Mouse (Mus musculus) forebrain, postnatal 0 days (tissue): ENCODE measurements around the gene Bcl2l1. TPM values are rescaled to one million over a fixed set of nuclear protein-coding genes. Genes with fewer than 3 reads are reported as not detected.

Experiments used
- ATAC-seq: fragments of 200-750 bp; cut with Nextera tagmentation; 2 replicates; pipeline ENCODE4 v1.8.0; 2017; ENCODE audit warnings: mild to moderate bottlenecking, moderate library complexity
- DNase-seq: peaks from one replicate; pipeline ENCODE4 v3.0.0-alpha.2; 2015
- H3K27ac ChIP-seq: fragments of 300-500 bp; sonication (generic); 2 replicates; pipeline ENCODE4 v1.5.1; 2014; ENCODE audit warnings: low read depth, mild to moderate bottlenecking, antibody characterized with exemption, low read length, moderate library complexity, mixed read lengths
- H3K27me3 ChIP-seq: fragments of 300-500 bp; sonication (generic); 2 replicates; pipeline ENCODE4 v1.6.1; 2014; ENCODE audit warnings: mild to moderate bottlenecking, low read length, mixed read lengths; ENCODE audit not compliant: insufficient read depth
- H3K36me3 ChIP-seq: fragments of 300-500 bp; sonication (generic); 2 replicates; pipeline ENCODE4 v1.6.1; 2014; ENCODE audit warnings: mild to moderate bottlenecking, moderate library complexity; ENCODE audit not compliant: insufficient read depth
- H3K4me1 ChIP-seq: fragments of 300-500 bp; sonication (generic); 2 replicates; pipeline ENCODE4 v1.6.1; 2014; ENCODE audit warnings: antibody characterized with exemption; ENCODE audit not compliant: insufficient read depth
- H3K4me2 ChIP-seq: fragments of 300-500 bp; sonication (generic); 2 replicates; pipeline ENCODE4 v1.6.1; 2014; ENCODE audit warnings: low read depth, mild to moderate bottlenecking, moderate library complexity
- H3K4me3 ChIP-seq: fragments of 300-500 bp; sonication (generic); 2 replicates; pipeline ENCODE4 v1.5.1; 2014; ENCODE audit warnings: low read depth, low read length, mixed read lengths
- H3K9ac ChIP-seq: fragments of 300-500 bp; sonication (generic); 2 replicates; pipeline ENCODE4 v1.6.1; 2014; ENCODE audit warnings: mild to moderate bottlenecking
- H3K9me3 ChIP-seq: fragments of 300-500 bp; sonication (generic); 2 replicates; pipeline ENCODE4 v1.6.1; 2016; ENCODE audit warnings: low read length
- CTCF ChIP-seq: sonication (generic); IDR thresholded peaks from 2 replicates; pipeline ENCODE4 v1.5.1; 2016; ENCODE audit warnings: antibody characterized with exemption, control low read depth, low read depth
- WGBS: fragments of 180-500 bp; shearing (Covaris S2); extraction: QIAGEN DNeasy Blood & Tissue Kit; methylation state at CpG from one replicate; pipeline ENCODE4 v1.1.7; 2014; 5-methylcytosine and 5-hydroxymethylcytosine counted together
- polyA plus RNA-seq: library from polyadenylated mRNA; unstranded; fragments of >200 nt; fragmentation: Nextera tagmentation; extraction: Ambion mirVana; gene quantifications from 2 replicates; pipeline ENCODE4 v1.2.1, GENCODE M21; 2015
- total RNA-seq: library from RNA; depleted of rRNA; stranded (reverse); fragments of >200 nt; gene quantifications from 2 replicates; pipeline ENCODE4 v1.2.3, GENCODE M21; 2014

The Bcl2l1 gene
- total and polyA plus RNA-seq, 2 experiments from 2014 or later = 157 to 173 TPM

GRCm38 (mm10) chr2:152824438-152825167, 6.9 kb downstream of the Bcl2l1 start:
- Histone ChIP-seq H3K4me2 (no peak overlapping the region), H3K9ac (no peak overlapping the region), H3K4me1 (peaks cover 71% of the 10 kb centered on the region), H3K36me3 (peaks cover 8% of the 10 kb centered on the region), H3K27me3 (no peaks in the 10 kb centered on the region), H3K4me3 (no peak overlapping the region), H3K27ac (no peak overlapping the region), H3K9me3 (no peaks in the 10 kb centered on the region)
- no peak for TF ChIP-seq CTCF
- whole genome bisulfite sequencing = 77% methylated on average over 3 of the region's 3 CpGs
- DNase-seq = no peak
- no peak for ATAC-seq

- H3K36me3 ChIP-seq = peaks cover 8% of the 10 kb centered on the region
- H3K9ac ChIP-seq = no peak overlapping the region
- peaks cover 63% of the 10 kb centered on the region for H3K4me1 ChIP-seq
- no peak for DNase-seq
- H3K4me2 ChIP-seq = no peak overlapping the region
- H3K4me3 ChIP-seq = no peak overlapping the region
- no peaks in the 10 kb centered on the region for H3K9me3 ChIP-seq
- no peak overlapping the region for H3K27ac ChIP-seq
- H3K27me3 ChIP-seq = no peaks in the 10 kb centered on the region
- no peak for TF ChIP-seq CTCF
- 98% methylated on average over 1 of the region's 1 CpGs for WGBS
- no peak for ATAC-seq
Measured at GRCm38 (mm10) chr2:152823770-152824169, 7.8 kb downstream of the Bcl2l1 start.

- Histone ChIP-seq H3K4me1 (peaks cover 46% of the 10 kb centered on the region), H3K4me2 (no peak overlapping the region), H3K36me3 (peaks cover 8% of the 10 kb centered on the region), H3K4me3 (no peak overlapping the region), H3K9me3 (no peaks in the 10 kb centered on the region), H3K27ac (peak overlapping the region; percentile 79; the same call in 1 of the 2 replicates), H3K9ac (no peak overlapping the region), H3K27me3 (no peaks in the 10 kb centered on the region)
- TF ChIP-seq CTCF = no peak
- ATAC-seq (no peak), DNase-seq (no peak)
Measured at GRCm38 (mm10) chr2:152821566-152821965, 10.0 kb downstream of the Bcl2l1 start.

- H3K4me3 ChIP-seq = no peak overlapping the region
- peaks cover 8% of the 10 kb centered on the region for H3K36me3 ChIP-seq
- H3K27ac ChIP-seq = peak overlapping the region; percentile 79
- no peak for ATAC-seq
- H3K4me2 ChIP-seq = no peak overlapping the region
- no peak overlapping the region for H3K9ac ChIP-seq
- no peaks in the 10 kb centered on the region for H3K9me3 ChIP-seq
- no peak for DNase-seq
- H3K4me1 ChIP-seq = peaks cover 41% of the 10 kb centered on the region
- TF ChIP-seq CTCF = no peak
- no peaks in the 10 kb centered on the region for H3K27me3 ChIP-seq
- WGBS = 67% methylated on average over 5 of the region's 5 CpGs
Measured at GRCm38 (mm10) chr2:152821023-152821422, 10.5 kb downstream of the Bcl2l1 start.

- H3K4me3 ChIP-seq = no peak overlapping the region
- ATAC-seq (peak; percentile 50; the same call in 1 of the 2 replicates), DNase-seq (no peak)
- no peaks in the 10 kb centered on the region for H3K27me3 ChIP-seq
- WGBS = 10% methylated on average over 2 of the region's 2 CpGs
- H3K4me1 ChIP-seq = peaks cover 36% of the 10 kb centered on the region; the same call in 1 of the 2 replicates
- no peak overlapping the region for H3K4me2 ChIP-seq
- H3K36me3 ChIP-seq = peaks cover 8% of the 10 kb centered on the region
- peak overlapping the region; percentile 79 for H3K27ac ChIP-seq
- no peaks in the 10 kb centered on the region for H3K9me3 ChIP-seq
- H3K9ac ChIP-seq = no peak overlapping the region
- no peak for TF ChIP-seq CTCF
Measured at GRCm38 (mm10) chr2:152820369-152820768, 11.2 kb downstream of the Bcl2l1 start.

GRCm38 (mm10) chr2:152819926-152820325, 11.6 kb downstream of the Bcl2l1 start:
- DNase-seq = no peak
- Histone ChIP-seq H3K9ac (no peak overlapping the region), H3K4me1 (peaks cover 32% of the 10 kb centered on the region; the same call in 1 of the 2 replicates), H3K36me3 (peaks cover 8% of the 10 kb centered on the region), H3K4me3 (no peak overlapping the region), H3K27me3 (no peaks in the 10 kb centered on the region), H3K4me2 (no peak overlapping the region), H3K27ac (peak overlapping the region; percentile 79), H3K9me3 (no peaks in the 10 kb centered on the region)
- peak; percentile 74 for ATAC-seq
- 26% methylated on average over 4 of the region's 4 CpGs for WGBS
- TF ChIP-seq CTCF = no peak

- 93% methylated on average over 3 of the region's 3 CpGs for WGBS
- Histone ChIP-seq H3K4me1 (peaks cover 25% of the 10 kb centered on the region; the same call in 1 of the 2 replicates), H3K9ac (no peak overlapping the region), H3K9me3 (no peaks in the 10 kb centered on the region), H3K4me3 (no peak overlapping the region), H3K27me3 (no peaks in the 10 kb centered on the region), H3K4me2 (no peak overlapping the region), H3K27ac (peak overlapping the region; percentile 79; the same call in 1 of the 2 replicates), H3K36me3 (peaks cover 8% of the 10 kb centered on the region)
- no peak for TF ChIP-seq CTCF
- no peak for DNase-seq
- no peak for ATAC-seq
Measured at GRCm38 (mm10) chr2:152819097-152819624, 12.4 kb downstream of the Bcl2l1 start.
